Mouse (Mus musculus): Measurements from ENCODE around the gene Mpp4. TPM values are rescaled to one million over a fixed set of nuclear protein-coding genes. Genes with fewer than 3 reads are reported as not detected.

The Mpp4 gene
- total RNA-seq, 2 experiments from 2014 or later: 1.7 TPM; not detected in 1

GRCm38 (mm10) chr1:59102071-59102470 lies 61.1 kb downstream of the Mpp4 start:
- ATAC-seq (replicated peaks; ENCODE audit: low FRiP score, poor library complexity, severe bottlenecking): no peak

GRCm38 (mm10) chr1:59101020-59101419 lies 62.2 kb downstream of the Mpp4 start:
- ATAC-seq (replicated peaks; ENCODE audit: low FRiP score, poor library complexity, severe bottlenecking): no peak

GRCm38 (mm10) chr1:59094705-59095104 lies 68.5 kb downstream of the Mpp4 start, which contains the start of gene C2cd6:
TSS of gene C2cd6 (minus strand) at chr1:59094900.
- ATAC-seq (replicated peaks; ENCODE audit: low FRiP score, poor library complexity, severe bottlenecking): no peak

Other genes with a start within 250 kb of the Mpp4 start
- 453 and 558 TPM in 2 replicates for gene Trak2, start 190.0 kb downstream of the Mpp4 start, total RNA-seq (2015; ENCODE audit: low replicate concordance)
- 520 and 536 TPM in 2 replicates for gene Trak2, start 190.0 kb downstream of the Mpp4 start, total RNA-seq (2017; ENCODE audit: low replicate concordance)
- 237 and 245 TPM in 2 replicates for gene Stradb, start 189.9 kb downstream of the Mpp4 start, total RNA-seq (2015; ENCODE audit: low replicate concordance)
- gene Stradb, start 189.9 kb downstream of the Mpp4 start, total RNA-seq (2017; ENCODE audit: low replicate concordance): 160 and 184 TPM in 2 replicates
- gene C2cd6, start 68.5 kb downstream of the Mpp4 start, total RNA-seq (2015; ENCODE audit: low replicate concordance): not detected in 2 replicates
- not detected in 2 replicates for gene C2cd6, start 68.5 kb downstream of the Mpp4 start, total RNA-seq (2017; ENCODE audit: low replicate concordance)
- gene Tmem237, start 43.0 kb downstream of the Mpp4 start, total RNA-seq (2015; ENCODE audit: low replicate concordance): 2.5 TPM in 1 of 2 replicates, not detected in the other
- 0.26 TPM in 1 of 2 replicates, not detected in the other for gene Tmem237, start 43.0 kb downstream of the Mpp4 start, total RNA-seq (2017; ENCODE audit: low replicate concordance)
- 11.9 and 15.1 TPM in 2 replicates for gene Als2, start 73.8 kb upstream of the Mpp4 start, total RNA-seq (2015; ENCODE audit: low replicate concordance)
- 20.6 and 22.1 TPM in 2 replicates for gene Als2, start 73.8 kb upstream of the Mpp4 start, total RNA-seq (2017; ENCODE audit: low replicate concordance)
- gene Cdk15, start 93.5 kb upstream of the Mpp4 start, total RNA-seq (2015; ENCODE audit: low replicate concordance): not detected in 2 replicates
- gene Cdk15, start 93.5 kb upstream of the Mpp4 start, total RNA-seq (2017; ENCODE audit: low replicate concordance): not detected in 2 replicates

All from erythroid progenitor cell, adult 5-6 weeks (primary cell).